In the genomic region with DNA sequence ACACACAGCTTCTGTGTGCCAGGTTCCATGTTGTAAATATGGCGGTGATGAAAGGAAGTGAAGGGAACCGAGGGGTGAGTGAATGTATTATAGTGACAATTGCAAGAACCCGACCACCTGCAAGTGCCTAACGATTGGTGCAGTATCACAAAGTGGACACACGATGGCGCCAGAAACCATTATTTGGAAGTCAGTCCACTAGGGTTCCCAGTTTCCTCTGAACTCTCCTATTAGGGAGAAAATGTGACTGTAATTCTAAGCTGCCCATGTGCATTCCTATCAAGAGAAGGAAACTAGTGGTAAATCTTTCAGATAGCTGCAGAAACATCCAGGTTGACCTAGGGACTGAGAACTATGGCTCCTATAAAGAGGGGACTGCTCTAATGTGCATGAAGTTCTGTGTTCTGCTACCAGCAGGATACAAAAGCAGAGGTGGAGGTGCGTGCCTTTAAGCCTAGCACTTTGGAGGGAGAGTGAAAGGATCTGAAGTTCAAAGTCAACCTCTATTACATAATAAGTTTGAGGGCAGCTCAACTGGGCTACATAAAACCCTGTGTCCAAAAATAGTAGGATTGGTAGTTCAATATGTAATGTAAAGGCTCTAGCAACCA, we compare ENCODE assay signal across 9 mouse cellular contexts. TPM values are rescaled to one million over a fixed set of nuclear protein-coding genes. Genes with fewer than 3 reads are reported as not detected.
DNase-seq lines count a peak whose midpoint lies in the region; ATAC-seq and TF ChIP-seq lines count a peak whose summit lies in the region.
"Had no signal": no experiment of that assay in that cellular context is flagged by ENCODE, and none has a peak within 500 bp of the region (broad histone marks: within the 10 kb centered on the region; RNA-seq: fewer than 3 reads in every experiment).

No protein-coding gene starts in this region.

- DNase-seq in ovary, postnatal 36 days (ENCODE audit: low spot score), result peak; percentile 47
- DNase-seq in ovary, adult 18-20 months (ENCODE audit: low spot score), result no peak
- DNase-seq in brain, adult 2 months (ENCODE audit: low read depth, low spot score), result peak; percentile 85
- DNase-seq in forebrain, embryonic 10.5 days (ENCODE audit: extremely low spot score, low spot score), result peak; percentile 56
- DNase-seq in hindbrain, postnatal 0 days (ENCODE audit: low spot score), result peak; percentile 93

- H3K36me3 ChIP-seq in forebrain, embryonic 10.5 days (replicated peaks), result no peaks in the 10 kb centered on the region
- H3K36me3 ChIP-seq in hindbrain, postnatal 0 days (ENCODE audit: insufficient read depth, low read length), result no peaks in the 10 kb centered on the region
- H3K36me3 ChIP-seq in limb, embryonic 12.5 days, result no peaks in the 10 kb centered on the region
- H3K36me3 ChIP-seq in neural tube, embryonic 14.5 days (ENCODE audit: control insufficient read depth, insufficient read depth, low read length), result no peaks in the 10 kb centered on the region

- no peak overlapping the region for H3K4me3 ChIP-seq in forebrain, embryonic 10.5 days
- no peak overlapping the region for H3K4me3 ChIP-seq in hindbrain, postnatal 0 days (ENCODE audit: low read length)
- H3K4me3 ChIP-seq in limb, embryonic 12.5 days (replicated peaks), result no peak overlapping the region
- no peak overlapping the region for H3K4me3 ChIP-seq in neural tube, embryonic 14.5 days (ENCODE audit: low read depth, low read length)
- H3K4me3 ChIP-seq: megakaryocyte, embryonic 14.5 days had no signal

- H3K4me1 ChIP-seq in forebrain, embryonic 10.5 days, result no peaks in the 10 kb centered on the region
- H3K4me1 ChIP-seq in hindbrain, postnatal 0 days (ENCODE audit: insufficient read depth, low read length), result no peaks in the 10 kb centered on the region
- H3K4me1 ChIP-seq in limb, embryonic 12.5 days (replicated peaks), result no peaks in the 10 kb centered on the region
- no peaks in the 10 kb centered on the region for H3K4me1 ChIP-seq in neural tube, embryonic 14.5 days (ENCODE audit: control insufficient read depth, insufficient read depth, low read length)

- H3K27me3 ChIP-seq in forebrain, embryonic 10.5 days (ENCODE audit: poor library complexity, severe bottlenecking), result peaks cover 85% of the 10 kb centered on the region
- H3K27me3 ChIP-seq in hindbrain, postnatal 0 days (ENCODE audit: insufficient read depth, low read length), result 0 out of 2 replicates have a peak, but pooled peaks cover 9% of the 10 kb centered on the region
- H3K27me3 ChIP-seq in limb, embryonic 12.5 days, result peaks cover 78% of the 10 kb centered on the region
- H3K27me3 ChIP-seq in neural tube, embryonic 14.5 days (ENCODE audit: control insufficient read depth, insufficient read depth, low read length), result no peaks in the 10 kb centered on the region

- 11% methylated on average over 7 of the region's 7 CpGs for WGBS in forebrain, embryonic 10.5 days
- 14% methylated on average over 7 of the region's 7 CpGs for WGBS in hindbrain, postnatal 0 days
- 12% methylated on average over 7 of the region's 7 CpGs for WGBS in limb, embryonic 12.5 days
- 13% methylated on average over 7 of the region's 7 CpGs for WGBS in neural tube, embryonic 14.5 days

- no peak overlapping the region for H3K4me2 ChIP-seq in hindbrain, postnatal 0 days (ENCODE audit: low read depth, low read length)
- H3K4me2 ChIP-seq in limb, embryonic 12.5 days, result no peak overlapping the region
- H3K4me2 ChIP-seq in neural tube, embryonic 14.5 days (ENCODE audit: low read depth, low read length), result no peak overlapping the region

- TF ChIP-seq CTCF in hindbrain, postnatal 0 days (IDR thresholded peaks at IDR 0.05; ENCODE audit: low read depth), result peak; percentile 96

- H3K27ac ChIP-seq in forebrain, embryonic 10.5 days, result no peak overlapping the region
- H3K27ac ChIP-seq in hindbrain, postnatal 0 days, result no peak overlapping the region
- no peak overlapping the region for H3K27ac ChIP-seq in limb, embryonic 12.5 days
- no peak overlapping the region for H3K27ac ChIP-seq in neural tube, embryonic 14.5 days (ENCODE audit: low read depth, low read length)

- no peak overlapping the region for H3K9ac ChIP-seq in hindbrain, postnatal 0 days (replicated peaks; ENCODE audit: low read length)
- H3K9ac ChIP-seq in limb, embryonic 12.5 days (replicated peaks), result no peak overlapping the region
- H3K9ac ChIP-seq in neural tube, embryonic 14.5 days (replicated peaks; ENCODE audit: low read depth, low read length), result no peak overlapping the region

- H3K9me3 ChIP-seq in forebrain, embryonic 10.5 days, result no peaks in the 10 kb centered on the region
- no peaks in the 10 kb centered on the region for H3K9me3 ChIP-seq in hindbrain, postnatal 0 days (ENCODE audit: low read length)
- no peaks in the 10 kb centered on the region for H3K9me3 ChIP-seq in limb, embryonic 12.5 days
- no peaks in the 10 kb centered on the region for H3K9me3 ChIP-seq in neural tube, embryonic 14.5 days (ENCODE audit: control insufficient read depth, low read length)
- H3K9me3 ChIP-seq: megakaryocyte, embryonic 14.5 days had no signal

- peak; percentile 70 for ATAC-seq in hindbrain, postnatal 0 days
- ATAC-seq in limb, embryonic 12.5 days (ENCODE audit: insufficient number of reproducible peaks, insufficient read depth, low FRiP score, low TSS enrichment, low read depth), result 0 out of 2 replicates have a peak, but pooled peaks have one; percentile 17
- ATAC-seq in neural tube, embryonic 14.5 days (ENCODE audit: low read depth), result peak; percentile 74; the same call in 1 of the 2 replicates
- no peak for ATAC-seq in inflammation-experienced regulatory T-cells, adult 6 months

RNA-seq across cellular contexts. Expression of a gene that starts 15.6 kb away (rescaled TPM):
- polyA plus RNA-seq in forebrain, embryonic 10.5 days (2016; fragmentation: Nextera tagmentation; extraction: Ambion mirVana), result 0.10 TPM in 2 replicates
- total RNA-seq in hindbrain, postnatal 0 days (2014; rRNA removed), result 13.0 and 13.2 TPM in 2 replicates
- polyA plus RNA-seq in hindbrain, postnatal 0 days (2015; fragmentation: Nextera tagmentation; extraction: Ambion mirVana), result 6.3 and 6.9 TPM in 2 replicates
- 1.8 TPM in 2 replicates for polyA plus RNA-seq in limb, embryonic 12.5 days (2016; fragmentation: Nextera tagmentation; extraction: Ambion mirVana)
- 1.3 and 2.1 TPM in 2 replicates for polyA plus RNA-seq in neural tube, embryonic 14.5 days (2014; fragmentation: Nextera tagmentation; extraction: Ambion mirVana)
- not detected for polyA plus RNA-seq in inflammation-experienced regulatory T-cells, adult 6 months (2017; shearing (Covaris generic))
